Mouse (Mus musculus) heart, postnatal 0 days (tissue): ENCODE results near the gene Fam129a.

ENCODE experiments used
- CTCF ChIP-seq: IDR thresholded peaks from 2 replicates; pipeline ENCODE4 v1.5.1; 2016; ENCODE audit warnings: antibody characterized with exemption, control low read depth, low read depth
- EP300 ChIP-seq: IDR thresholded peaks from 2 replicates; pipeline ENCODE4 v1.6.1; 2016; ENCODE audit warnings: antibody characterized with exemption, low read depth

- TF ChIP-seq EP300 (no peak), CTCF (no peak)
Measured at GRCm38 (mm10) chr1:151625260-151625659, 54.3 kb downstream of the Fam129a start.
